Mouse (Mus musculus) midbrain, embryonic 13.5 days (tissue): Measurements from ENCODE around the gene Cadm2. TPM values are rescaled to one million over a fixed set of nuclear protein-coding genes. Genes with fewer than 3 reads are reported as not detected.

Experiments
- ATAC-seq: fragments of 200-750 bp; cut with Nextera tagmentation; 2 replicates; pipeline ENCODE4 v1.8.0; 2017; ENCODE audit warnings: mild to moderate bottlenecking, moderate TSS enrichment, moderate library complexity
- H3K27ac ChIP-seq: fragments of 300-500 bp; sonication (generic); 2 replicates; pipeline ENCODE4 v1.5.1; 2015; ENCODE audit warnings: inconsistent platforms, mild to moderate bottlenecking, moderate library complexity
- H3K27me3 ChIP-seq: fragments of 300-500 bp; sonication (generic); 2 replicates; pipeline ENCODE4 v1.6.1; 2015; ENCODE audit warnings: mild to moderate bottlenecking, inconsistent platforms
- H3K36me3 ChIP-seq: fragments of 300-500 bp; sonication (generic); 2 replicates; pipeline ENCODE4 v1.6.1; 2015; ENCODE audit warnings: mild to moderate bottlenecking, inconsistent platforms
- H3K4me1 ChIP-seq: fragments of 300-500 bp; sonication (generic); replicated peaks from 2 replicates; pipeline ENCODE4 v1.6.1; 2015; ENCODE audit warnings: inconsistent platforms
- H3K4me2 ChIP-seq: fragments of 300-500 bp; sonication (generic); replicated peaks from 2 replicates; pipeline ENCODE4 v1.6.1; 2015; ENCODE audit warnings: moderate library complexity, mild to moderate bottlenecking, inconsistent platforms
- H3K4me3 ChIP-seq: fragments of 300-500 bp; sonication (generic); replicated peaks from 2 replicates; pipeline ENCODE4 v1.5.1; 2015; ENCODE audit warnings: mild to moderate bottlenecking, inconsistent platforms
- H3K9ac ChIP-seq: fragments of 300-500 bp; sonication (generic); replicated peaks from 2 replicates; pipeline ENCODE4 v1.6.1; 2015; ENCODE audit warnings: mild to moderate bottlenecking, inconsistent platforms
- H3K9me3 ChIP-seq: fragments of 300-500 bp; sonication (generic); 2 replicates; pipeline ENCODE4 v1.6.1; 2016; ENCODE audit warnings: mild to moderate bottlenecking, inconsistent platforms
- WGBS: fragments of 180-500 bp; shearing (Covaris S2); methylation state at CpG from one replicate; pipeline ENCODE4 v1.1.7; 2015; 5-methylcytosine and 5-hydroxymethylcytosine counted together
- polyA plus RNA-seq: library from polyadenylated mRNA; unstranded; fragments of >200 nt; fragmentation: Nextera tagmentation; extraction: Ambion mirVana; gene quantifications from 2 replicates; pipeline ENCODE4 v1.2.1, GENCODE M21; 2015

The Cadm2 gene
- polyA plus RNA-seq, 1 experiment from 2014 or later = 29.1 TPM

- ATAC-seq = no peak
Observed at GRCm38 (mm10) chr16:66643606-66644005, 977.1 kb downstream of the Cadm2 start.

GRCm38 (mm10) chr16:66627527-66627926, 993.2 kb downstream of the Cadm2 start:
- H3K9me3 ChIP-seq = no peaks in the 10 kb centered on the region

More at GRCm38 (mm10) chr16:66643606-66644005, 977.1 kb downstream of the Cadm2 start:
- H3K4me3 ChIP-seq = no peak overlapping the region
- H3K9me3 ChIP-seq = no peaks in the 10 kb centered on the region
- no peaks in the 10 kb centered on the region for H3K36me3 ChIP-seq
- no peak overlapping the region for H3K27ac ChIP-seq
- WGBS = 78% methylated on average over 4 of the region's 4 CpGs
- H3K4me2 ChIP-seq = no peak overlapping the region
- H3K27me3 ChIP-seq = no peaks in the 10 kb centered on the region
- no peak overlapping the region for H3K9ac ChIP-seq
- H3K4me1 ChIP-seq = no peaks in the 10 kb centered on the region

GRCm38 (mm10) chr16:66622423-66622822, 998.3 kb downstream of the Cadm2 start:
- H3K4me2 ChIP-seq = no peak overlapping the region
- H3K9me3 ChIP-seq = no peaks in the 10 kb centered on the region
- H3K27me3 ChIP-seq = no peaks in the 10 kb centered on the region
- no peak overlapping the region for H3K9ac ChIP-seq
- no peak overlapping the region for H3K4me3 ChIP-seq
- 37% methylated on average over 1 of the region's 1 CpGs for WGBS
- ATAC-seq = no peak
- no peaks in the 10 kb centered on the region for H3K4me1 ChIP-seq
- no peaks in the 10 kb centered on the region for H3K36me3 ChIP-seq
- H3K27ac ChIP-seq = no peak overlapping the region

More at GRCm38 (mm10) chr16:66627527-66627926, 993.2 kb downstream of the Cadm2 start:
- Histone ChIP-seq H3K27ac (no peak overlapping the region), H3K4me3 (no peak overlapping the region), H3K36me3 (no peaks in the 10 kb centered on the region), H3K4me1 (no peaks in the 10 kb centered on the region), H3K9ac (no peak overlapping the region), H3K27me3 (no peaks in the 10 kb centered on the region), H3K4me2 (no peak overlapping the region)
- ATAC-seq = no peak

GRCm38 (mm10) chr16:66612624-66613023, 1008.1 kb downstream of the Cadm2 start:
- Histone ChIP-seq H3K4me1 (peaks cover 3% of the 10 kb centered on the region; the same call in 1 of the 2 replicates), H3K27ac (no peak overlapping the region), H3K9ac (no peak overlapping the region), H3K36me3 (no peaks in the 10 kb centered on the region), H3K9me3 (no peaks in the 10 kb centered on the region), H3K4me3 (no peak overlapping the region), H3K4me2 (no peak overlapping the region), H3K27me3 (no peaks in the 10 kb centered on the region)
- ATAC-seq = no peak
- WGBS = 42% methylated on average over 5 of the region's 5 CpGs
